Mouse (Mus musculus) limb, embryonic 14.5 days (tissue): ENCODE results near the gene Prpf40a. TPM values are rescaled to one million over a fixed set of nuclear protein-coding genes. Genes with fewer than 3 reads are reported as not detected.

Source experiments
- ATAC-seq: fragments of 200-750 bp; cut with Nextera tagmentation; 2 replicates; pipeline ENCODE4 v1.8.0; 2017; ENCODE audit warnings: low read depth, moderate number of reproducible peaks, moderate TSS enrichment; ENCODE audit not compliant: low FRiP score
- DNase-seq: peaks from one replicate; pipeline ENCODE4 v3.0.0-alpha.2; 2015; ENCODE audit warnings: low spot score
- H3K27ac ChIP-seq: fragments of 300-500 bp; sonication (generic); replicated peaks from 2 replicates; pipeline ENCODE4 v1.5.1; 2014; ENCODE audit warnings: low read depth, mild to moderate bottlenecking, low read length, moderate library complexity, mixed read lengths
- H3K27me3 ChIP-seq: fragments of 300-500 bp; sonication (generic); 2 replicates; pipeline ENCODE4 v1.6.1; 2014; ENCODE audit warnings: low read length, mixed read lengths; ENCODE audit not compliant: control insufficient read depth, insufficient read depth
- H3K36me3 ChIP-seq: fragments of 300-500 bp; sonication (generic); 2 replicates; pipeline ENCODE4 v1.6.1; 2014; ENCODE audit warnings: mild to moderate bottlenecking, low read length, moderate library complexity, mixed read lengths; ENCODE audit not compliant: control insufficient read depth, insufficient read depth
- H3K4me1 ChIP-seq: fragments of 300-500 bp; sonication (generic); 2 replicates; pipeline ENCODE4 v1.6.1; 2014; ENCODE audit warnings: antibody characterized with exemption, low read length, mixed read lengths; ENCODE audit not compliant: control insufficient read depth, insufficient read depth
- H3K4me2 ChIP-seq: fragments of 300-500 bp; sonication (generic); replicated peaks from 2 replicates; pipeline ENCODE4 v1.6.1; 2014; ENCODE audit warnings: low read depth, mild to moderate bottlenecking, low read length, moderate library complexity; ENCODE audit not compliant: severe bottlenecking
- H3K4me3 ChIP-seq: fragments of 300-500 bp; sonication (generic); replicated peaks from 2 replicates; pipeline ENCODE4 v1.5.1; 2014; ENCODE audit warnings: low read length
- H3K9ac ChIP-seq: fragments of 300-500 bp; sonication (generic); 2 replicates; pipeline ENCODE4 v1.6.1; 2014; ENCODE audit warnings: mild to moderate bottlenecking, low read depth, low read length, moderate library complexity; ENCODE audit not compliant: severe bottlenecking
- H3K9me3 ChIP-seq: fragments of 300-500 bp; sonication (generic); 2 replicates; pipeline ENCODE4 v1.6.1; 2016; ENCODE audit warnings: low read length; ENCODE audit not compliant: control insufficient read depth
- POLR2A ChIP-seq: fragments of 200-500 bp; IDR thresholded peaks from 2 replicates; pipeline ENCODE4 v1.8.0; 2012; ENCODE audit warnings: inconsistent platforms, mild to moderate bottlenecking, moderate library complexity, borderline replicate concordance; ENCODE audit not compliant: insufficient read depth, insufficient read length; ENCODE audit errors: extremely low read depth
- WGBS: fragments of 180-500 bp; shearing (Covaris S2); extraction: QIAGEN DNeasy Blood & Tissue Kit; methylation state at CpG from one replicate; pipeline ENCODE4 v1.1.7; 2014; 5-methylcytosine and 5-hydroxymethylcytosine counted together
- polyA plus RNA-seq, 2 experiments: library from polyadenylated mRNA; depleted of rRNA in 1 of 2; stranded (reverse) in 1 of 2; unstranded in 1 of 2; fragments of >200 nt; fragmentation: Nextera tagmentation in 1 of 2; extraction: Ambion mirVana in 1 of 2; gene quantifications; 2 replicates each; pipeline versions ENCODE4 v1.2.1 to v1.2.3; 2012 to 2014

Prpf40a gene
- polyA plus RNA-seq, 2 experiments, result 29.8 to 150 TPM

- no peak overlapping the region for H3K27ac ChIP-seq
- ATAC-seq (no peak), DNase-seq (no peak)
- H3K4me2 ChIP-seq, result peak overlapping the region; percentile 54
- no peak for TF ChIP-seq POLR2A
- H3K9me3 ChIP-seq, result no peaks in the 10 kb centered on the region
- no peak overlapping the region for H3K9ac ChIP-seq
- 75% methylated on average over 3 of the region's 3 CpGs for WGBS
- H3K4me3 ChIP-seq, result peak overlapping the region; percentile 73
- H3K27me3 ChIP-seq, result no peaks in the 10 kb centered on the region
- H3K36me3 ChIP-seq, result peaks cover 17% of the 10 kb centered on the region
- peaks cover 11% of the 10 kb centered on the region for H3K4me1 ChIP-seq
These were observed 1.3 kb downstream of the Prpf40a start for GRCm38 (mm10) chr2:53189811-53190210.

GRCm38 (mm10) chr2:53179876-53180275 lies 11.2 kb downstream of the Prpf40a start:
- H3K9me3 ChIP-seq, result no peaks in the 10 kb centered on the region
- H3K36me3 ChIP-seq, result peaks cover 13% of the 10 kb centered on the region
- TF ChIP-seq POLR2A, result no peak
- no peak overlapping the region for H3K4me2 ChIP-seq
- ATAC-seq, result no peak
- H3K9ac ChIP-seq, result no peak overlapping the region
- no peaks in the 10 kb centered on the region for H3K27me3 ChIP-seq
- no peak for DNase-seq
- H3K4me3 ChIP-seq, result no peak overlapping the region
- no peak overlapping the region for H3K27ac ChIP-seq
- no peaks in the 10 kb centered on the region for H3K4me1 ChIP-seq

DNA sequence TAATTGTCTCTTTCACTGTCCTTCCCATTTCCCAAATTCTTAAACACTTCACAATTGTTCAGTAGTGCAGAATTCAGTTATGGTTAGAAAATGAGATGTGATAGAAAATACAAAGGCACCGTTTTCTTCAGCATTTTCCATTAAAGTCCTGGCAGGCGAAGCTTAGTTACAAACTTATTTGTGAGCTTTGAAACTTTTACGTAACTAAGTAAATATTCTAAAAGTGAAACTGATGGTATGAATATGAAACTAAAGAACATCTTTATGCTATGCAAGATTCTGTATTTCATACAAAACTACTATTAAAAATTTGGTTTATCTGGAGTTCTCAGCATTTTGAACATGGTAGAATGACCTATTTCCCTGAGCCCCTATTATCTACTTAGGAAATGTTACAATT lies 12.1 kb downstream of the Prpf40a start:
- WGBS, result 84% methylated on average over 3 of the region's 3 CpGs
- Histone ChIP-seq H3K9ac (no peak overlapping the region), H3K27me3 (no peaks in the 10 kb centered on the region), H3K36me3 (peaks cover 21% of the 10 kb centered on the region), H3K4me1 (no peaks in the 10 kb centered on the region), H3K9me3 (no peaks in the 10 kb centered on the region), H3K4me2 (no peak overlapping the region), H3K4me3 (no peak overlapping the region), H3K27ac (no peak overlapping the region)
- TF ChIP-seq POLR2A, result no peak
- DNase-seq (no peak), ATAC-seq (no peak)

DNA sequence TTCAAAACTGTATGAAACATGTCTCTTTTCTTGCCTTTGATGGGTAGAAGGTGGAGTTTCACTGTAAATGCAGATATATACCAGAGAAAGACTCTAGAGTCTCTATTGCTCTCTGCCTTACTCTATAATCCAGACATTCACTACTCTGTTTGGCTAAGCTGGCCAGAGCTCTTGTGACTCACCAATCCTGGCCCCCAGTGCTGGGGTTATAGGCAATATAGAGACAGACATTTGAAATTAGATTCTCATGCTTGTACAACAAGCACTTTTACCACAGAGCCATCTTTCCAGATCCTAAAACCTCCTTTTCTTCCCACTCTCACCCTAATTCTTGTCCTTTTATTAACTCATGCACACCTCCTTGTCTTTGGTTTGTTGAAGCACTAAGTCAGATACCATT lies 17.1 kb downstream of the Prpf40a start:
- ATAC-seq (no peak), DNase-seq (no peak)
- Histone ChIP-seq H3K9ac (no peak overlapping the region), H3K4me3 (no peak overlapping the region), H3K36me3 (peaks cover 25% of the 10 kb centered on the region), H3K4me1 (no peaks in the 10 kb centered on the region), H3K4me2 (no peak overlapping the region), H3K27me3 (no peaks in the 10 kb centered on the region), H3K27ac (no peak overlapping the region), H3K9me3 (no peaks in the 10 kb centered on the region)
- TF ChIP-seq POLR2A, result no peak

DNA sequence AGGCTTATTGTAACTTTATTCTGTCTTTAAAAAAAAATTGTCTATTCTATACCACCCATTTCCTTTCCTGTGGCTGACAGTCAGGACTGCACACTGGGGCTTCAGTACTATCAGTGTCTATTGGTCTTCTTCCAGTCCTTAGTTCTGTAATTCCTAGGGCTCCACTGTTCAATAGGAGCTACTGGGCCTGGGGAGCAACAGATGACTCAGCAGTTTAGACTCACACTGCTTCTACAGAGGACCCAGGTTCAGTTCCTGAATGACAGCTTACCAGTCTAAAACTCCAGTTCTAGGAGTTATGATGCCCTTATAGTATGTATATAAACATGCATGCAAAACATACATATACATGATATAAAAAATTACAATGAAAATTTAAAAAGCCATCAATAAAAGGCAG lies 44.2 kb downstream of the Prpf40a start:
- Histone ChIP-seq H3K4me2 (no peak overlapping the region), H3K4me1 (no peaks in the 10 kb centered on the region), H3K27ac (no peak overlapping the region), H3K9ac (no peak overlapping the region), H3K9me3 (no peaks in the 10 kb centered on the region), H3K36me3 (peaks cover 59% of the 10 kb centered on the region), H3K4me3 (no peak overlapping the region), H3K27me3 (no peaks in the 10 kb centered on the region)
- no peak for TF ChIP-seq POLR2A
- DNase-seq, result no peak
- no peak for ATAC-seq

DNA sequence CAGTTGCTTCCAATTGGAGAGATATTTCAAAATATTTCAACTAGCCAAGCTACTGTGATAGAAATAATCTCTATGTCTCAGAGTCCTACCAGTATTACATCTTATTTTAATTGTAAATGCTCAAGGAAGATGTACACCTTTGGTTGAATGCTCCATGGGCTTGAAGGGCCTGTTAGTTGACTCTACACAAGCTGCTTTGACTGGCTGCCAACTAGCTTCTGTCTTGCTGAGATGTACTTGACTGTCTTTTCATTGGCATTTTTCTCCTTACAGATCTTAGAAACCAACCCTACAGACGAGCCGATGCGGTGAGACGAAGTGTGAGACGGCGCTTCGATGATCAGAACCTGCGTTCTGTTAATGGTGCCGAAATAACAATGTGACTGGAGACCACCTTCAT lies 59.5 kb downstream of the Prpf40a start:
- no peak overlapping the region for H3K4me3 ChIP-seq
- no peaks in the 10 kb centered on the region for H3K4me1 ChIP-seq
- H3K36me3 ChIP-seq, result peaks cover 70% of the 10 kb centered on the region
- H3K4me2 ChIP-seq, result no peak overlapping the region
- DNase-seq (no peak), ATAC-seq (no peak)
- H3K9me3 ChIP-seq, result no peaks in the 10 kb centered on the region
- WGBS, result 96% methylated on average over 9 of the region's 9 CpGs
- H3K27ac ChIP-seq, result no peak overlapping the region
- no peak for TF ChIP-seq POLR2A
- H3K27me3 ChIP-seq, result no peaks in the 10 kb centered on the region
- H3K9ac ChIP-seq, result no peak overlapping the region
